Mouse (Mus musculus) megakaryocyte, embryonic 14.5 days (primary cell): ENCODE measurements around the gene Slc7a1. TPM values are rescaled to one million over a fixed set of nuclear protein-coding genes. Genes with fewer than 3 reads are reported as not detected.

ENCODE experiments used
- H3K27me3 ChIP-seq: replicated peaks from 2 replicates; pipeline ENCODE3; 2012; ENCODE audit warnings: inconsistent platforms
- H3K36me3 ChIP-seq: replicated peaks from 2 replicates; pipeline ENCODE3; 2012; ENCODE audit warnings: low read length, inconsistent platforms, mixed read lengths
- H3K4me1 ChIP-seq: 2 replicates; pipeline ENCODE4 v1.6.1; 2012; ENCODE audit warnings: inconsistent platforms
- H3K4me3 ChIP-seq: replicated peaks from 2 replicates; pipeline ENCODE3; 2012; ENCODE audit warnings: moderate library complexity, mild to moderate bottlenecking, inconsistent platforms
- H3K9me3 ChIP-seq: 2 replicates; pipeline ENCODE4 v1.6.1; 2012; ENCODE audit warnings: inconsistent platforms
- FLI1 ChIP-seq: IDR thresholded peaks from 2 replicates; pipeline ENCODE4 v1.6.1; 2012; ENCODE audit warnings: low read length, inconsistent platforms, mixed read lengths
- GATA1 ChIP-seq: IDR thresholded peaks from 3 replicates; pipeline ENCODE4 v1.6.1; 2012; ENCODE audit warnings: mixed read lengths, low read length, inconsistent platforms, borderline replicate concordance
- polyA plus RNA-seq: library from polyadenylated mRNA; stranded (reverse); fragments of >175 nt; gene quantifications from 2 replicates; pipeline ENCODE4 v1.2.3, GENCODE M21; 2012; ENCODE audit warnings: low replicate concordance; ENCODE audit not compliant: insufficient read depth

Slc7a1 gene
- 4.9 and 5.6 TPM in 2 replicates for polyA plus RNA-seq

DNA sequence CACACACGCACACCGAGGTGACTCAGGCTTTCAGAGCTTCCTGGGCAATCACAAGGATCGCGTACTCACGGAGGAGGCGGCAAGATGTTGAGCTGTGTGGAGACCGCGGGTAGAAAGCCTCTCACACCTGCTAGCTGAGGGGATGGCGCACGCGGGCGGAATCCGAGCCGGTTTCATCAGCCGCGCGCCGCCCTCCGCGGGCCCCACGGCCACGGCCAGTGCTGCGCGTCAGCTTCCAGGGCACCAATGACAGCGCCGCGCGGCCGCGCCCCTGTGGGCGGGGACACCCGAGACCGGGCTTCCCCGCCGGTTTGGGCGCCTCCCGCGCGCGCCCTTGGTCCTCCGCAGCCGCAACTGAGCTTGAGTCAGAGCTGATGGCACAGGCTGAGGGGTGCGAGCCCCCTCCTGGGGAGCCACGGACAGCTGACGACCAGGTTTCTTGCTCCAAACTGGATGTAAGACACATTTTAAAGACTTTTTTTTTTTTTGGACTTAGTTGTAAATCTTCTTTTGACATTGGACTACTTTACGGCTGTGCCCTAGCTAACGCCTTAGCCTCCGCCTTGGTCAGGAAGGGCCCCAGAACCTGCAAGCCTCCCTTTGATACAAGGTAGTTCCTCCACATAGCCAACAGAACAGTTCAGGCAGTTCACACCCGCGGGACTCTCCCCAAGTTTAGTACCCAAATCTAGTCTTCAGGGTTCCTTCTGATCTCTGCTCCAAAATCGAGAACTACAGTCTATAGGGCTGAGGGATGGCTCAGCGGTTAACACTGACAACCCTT lies at the start of gene Slc7a1:
TSS of gene Slc7a1 (minus strand) at position 245 of the 784 bp plus-strand sequence.
- Histone ChIP-seq H3K4me3 (peak within 1 kb of the TSS; percentile 100), H3K36me3 (peaks cover 20% of the 10 kb centered on the region), H3K4me1 (peaks cover 36% of the 10 kb centered on the region), H3K9me3 (peaks cover 12% of the 10 kb centered on the region), H3K27me3 (peaks cover 12% of the 10 kb centered on the region)
- TF ChIP-seq FLI1 = no peak
- no peak for TF ChIP-seq GATA1

DNA sequence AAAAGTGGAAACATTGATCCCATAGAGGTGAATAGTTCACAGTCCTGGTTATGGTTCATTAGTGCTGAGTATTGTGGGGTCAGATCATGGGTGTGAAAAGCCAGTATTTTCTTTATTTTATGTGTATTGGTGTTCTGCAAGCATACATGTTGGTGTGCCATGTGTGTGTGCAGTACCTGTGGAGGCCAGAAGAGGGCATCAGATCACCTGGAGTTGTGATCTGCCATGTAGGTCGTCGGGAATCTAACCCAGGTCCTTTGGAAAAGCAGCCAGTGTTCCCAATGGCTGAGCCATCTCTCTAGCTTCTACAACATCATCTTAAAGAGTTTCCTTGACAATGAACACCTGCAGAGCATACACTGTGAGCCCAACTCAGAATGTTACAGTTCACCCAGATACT lies 45.3 kb upstream of the Slc7a1 start:
- H3K27me3 ChIP-seq = no peaks in the 10 kb centered on the region
- H3K4me3 ChIP-seq = no peak overlapping the region
- no peaks in the 10 kb centered on the region for H3K4me1 ChIP-seq
- H3K36me3 ChIP-seq = no peaks in the 10 kb centered on the region
- H3K9me3 ChIP-seq = peaks cover 37% of the 10 kb centered on the region
- TF ChIP-seq GATA1 (no peak), FLI1 (no peak)

DNA sequence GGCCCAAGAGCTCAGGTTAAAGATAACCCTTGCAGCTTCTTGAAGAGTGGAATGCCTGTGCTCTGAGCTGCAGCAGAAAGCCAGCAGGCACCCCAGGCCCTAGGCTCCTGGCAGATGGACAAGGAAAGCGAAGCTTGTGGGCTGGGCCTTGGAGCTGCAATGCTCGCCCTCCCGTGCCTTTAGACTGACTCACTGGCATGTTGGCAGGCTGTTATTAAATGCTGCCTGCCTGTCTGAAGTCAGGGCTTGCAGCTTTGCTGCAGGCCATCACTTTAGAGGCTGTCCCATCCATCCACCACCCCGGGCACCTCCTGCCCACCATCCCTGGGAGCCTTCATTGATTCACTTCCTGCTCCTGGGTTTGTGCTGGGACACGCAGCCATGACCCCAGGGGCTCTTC lies 44.0 kb upstream of the Slc7a1 start:
- Histone ChIP-seq H3K27me3 (no peaks in the 10 kb centered on the region), H3K4me1 (no peaks in the 10 kb centered on the region), H3K9me3 (peaks cover 45% of the 10 kb centered on the region), H3K36me3 (no peaks in the 10 kb centered on the region), H3K4me3 (no peak overlapping the region)
- TF ChIP-seq GATA1 (no peak), FLI1 (no peak)

DNA sequence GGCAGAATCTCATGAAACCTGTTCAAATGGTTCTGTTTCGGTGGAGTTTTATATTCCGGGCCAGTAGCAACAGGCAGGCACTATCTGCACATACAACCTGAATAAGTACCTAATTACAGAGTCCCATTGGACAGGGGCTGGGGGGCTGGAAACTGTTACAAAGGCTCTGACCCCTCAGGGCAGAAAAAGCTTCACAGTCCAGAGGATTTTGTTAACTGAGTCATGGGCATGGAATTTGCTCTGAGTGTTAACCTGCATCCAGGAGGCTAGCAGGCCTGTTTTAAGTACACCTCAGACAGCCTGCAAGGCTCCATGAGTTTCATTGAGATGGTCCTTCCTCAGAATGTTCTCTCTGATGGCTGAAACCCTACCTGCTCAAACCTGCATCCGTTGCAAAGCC lies 36.0 kb upstream of the Slc7a1 start:
- H3K9me3 ChIP-seq = peaks cover 21% of the 10 kb centered on the region
- no peak overlapping the region for H3K4me3 ChIP-seq
- no peaks in the 10 kb centered on the region for H3K36me3 ChIP-seq
- H3K4me1 ChIP-seq = no peaks in the 10 kb centered on the region
- TF ChIP-seq FLI1 (no peak), GATA1 (no peak)
- no peaks in the 10 kb centered on the region for H3K27me3 ChIP-seq

DNA sequence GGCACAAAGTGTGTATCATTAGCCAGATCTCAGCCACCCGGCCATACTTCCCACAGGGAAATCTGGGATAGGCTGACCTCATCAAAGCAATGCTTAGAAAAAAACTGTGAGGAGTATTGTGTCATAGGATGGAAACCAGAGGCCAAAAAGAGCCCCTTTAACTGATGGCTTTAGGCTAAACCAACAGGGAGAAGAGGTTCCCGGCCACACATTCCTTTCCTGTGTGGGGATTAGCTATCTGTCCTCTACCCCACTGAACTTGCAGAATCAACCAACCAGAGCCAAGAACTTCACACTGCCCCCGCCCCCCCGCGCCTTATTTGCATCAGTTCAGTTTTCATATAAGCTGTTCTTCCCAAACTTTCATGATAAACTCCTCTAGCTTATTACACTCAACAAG lies 32.4 kb upstream of the Slc7a1 start:
- no peaks in the 10 kb centered on the region for H3K36me3 ChIP-seq
- no peaks in the 10 kb centered on the region for H3K27me3 ChIP-seq
- no peaks in the 10 kb centered on the region for H3K4me1 ChIP-seq
- no peak overlapping the region for H3K4me3 ChIP-seq
- no peak for TF ChIP-seq FLI1
- peaks cover 16% of the 10 kb centered on the region for H3K9me3 ChIP-seq

DNA sequence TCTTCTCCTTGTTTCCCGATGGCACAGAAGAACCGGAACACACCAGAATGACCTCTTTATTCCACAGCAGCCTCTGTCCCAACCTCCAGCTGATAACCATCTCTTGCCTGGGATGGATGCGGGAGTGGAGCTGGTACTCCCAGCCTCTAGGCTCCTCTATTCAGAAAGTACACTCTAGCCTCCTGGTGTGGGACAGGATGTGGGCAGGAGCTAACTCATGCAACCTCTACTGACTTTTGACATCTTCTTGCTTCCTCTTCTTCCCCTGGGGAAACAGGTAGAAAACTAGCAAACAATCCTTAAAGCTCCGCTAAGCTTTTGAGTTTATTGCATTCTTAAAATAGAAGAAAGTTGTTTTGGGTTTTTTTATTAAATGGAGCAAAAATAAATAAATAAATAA lies 29.1 kb upstream of the Slc7a1 start:
- no peak for TF ChIP-seq FLI1
- TF ChIP-seq GATA1 = no peak
- peaks cover 28% of the 10 kb centered on the region for H3K9me3 ChIP-seq
- H3K36me3 ChIP-seq = no peaks in the 10 kb centered on the region
- no peaks in the 10 kb centered on the region for H3K4me1 ChIP-seq
- no peak overlapping the region for H3K4me3 ChIP-seq
- H3K27me3 ChIP-seq = peaks cover 3% of the 10 kb centered on the region

DNA sequence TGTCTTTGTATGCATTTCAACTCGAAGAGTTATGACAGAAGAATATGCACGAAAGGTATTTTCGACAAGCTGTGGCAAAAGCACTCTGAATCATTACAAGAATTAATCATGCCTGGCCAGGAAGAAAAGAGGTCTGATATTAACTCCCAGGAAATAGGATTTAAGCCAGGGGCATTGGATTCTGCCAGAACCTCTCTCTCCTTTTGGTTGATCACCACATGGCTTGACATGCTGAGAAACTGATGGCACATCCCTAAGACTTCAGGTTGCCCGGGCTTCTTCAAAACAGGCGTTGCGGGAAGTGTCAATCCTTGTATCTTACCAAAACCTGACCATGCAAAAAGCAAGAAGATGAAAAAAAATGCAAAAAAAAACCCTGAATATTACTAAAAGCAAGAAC lies 25.4 kb upstream of the Slc7a1 start:
- no peaks in the 10 kb centered on the region for H3K4me1 ChIP-seq
- no peak for TF ChIP-seq FLI1
- TF ChIP-seq GATA1 = no peak
- H3K4me3 ChIP-seq = no peak overlapping the region
- peaks cover 7% of the 10 kb centered on the region for H3K27me3 ChIP-seq
- peaks cover 35% of the 10 kb centered on the region for H3K9me3 ChIP-seq
- no peaks in the 10 kb centered on the region for H3K36me3 ChIP-seq

DNA sequence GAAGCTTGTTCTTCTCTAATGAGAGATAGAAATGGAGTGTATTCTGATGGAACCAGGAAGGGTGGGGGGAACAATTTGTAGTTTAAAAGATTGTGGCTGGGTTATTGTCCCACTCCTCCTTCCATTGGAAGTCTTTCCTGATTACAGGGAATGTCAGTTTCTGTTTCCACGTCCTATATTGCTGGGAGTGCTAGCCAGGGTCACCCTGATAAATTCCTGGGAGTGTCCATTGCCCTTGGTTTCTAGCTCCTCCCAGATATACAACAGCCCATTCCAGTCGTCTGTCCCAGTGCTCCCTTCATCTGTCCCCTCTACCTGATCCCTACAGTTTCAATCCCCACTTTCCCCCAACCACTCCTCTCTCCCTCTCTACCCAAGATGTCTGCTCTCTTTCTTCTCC lies 21.6 kb upstream of the Slc7a1 start:
- H3K27me3 ChIP-seq = peaks cover 9% of the 10 kb centered on the region
- TF ChIP-seq GATA1 (no peak), FLI1 (no peak)
- H3K4me3 ChIP-seq = no peak overlapping the region
- peaks cover 60% of the 10 kb centered on the region for H3K9me3 ChIP-seq
- H3K36me3 ChIP-seq = no peaks in the 10 kb centered on the region
- H3K4me1 ChIP-seq = peaks cover 5% of the 10 kb centered on the region; the same call in 1 of the 2 replicates

DNA sequence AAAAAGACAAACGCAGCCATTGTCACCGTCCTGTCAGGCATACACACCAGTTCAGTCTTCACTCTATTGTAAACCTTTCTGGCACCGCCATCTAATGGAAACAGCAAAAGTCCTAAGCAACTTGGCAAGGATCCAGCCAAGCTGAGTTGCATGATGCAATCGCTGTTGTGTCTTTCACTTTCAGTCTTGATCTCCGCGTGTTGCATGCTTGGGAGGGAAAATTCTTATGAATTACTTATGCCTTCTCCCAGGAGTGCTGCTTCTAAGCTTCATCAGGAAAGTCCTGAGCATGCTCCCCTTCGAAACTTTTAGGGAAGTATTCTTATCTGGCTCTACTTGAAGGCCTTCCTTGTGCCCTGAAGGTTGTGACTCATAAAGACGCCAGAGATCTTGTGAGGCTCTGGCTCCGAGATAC lies 19.4 kb upstream of the Slc7a1 start:
- H3K9me3 ChIP-seq = peaks cover 57% of the 10 kb centered on the region
- peaks cover 5% of the 10 kb centered on the region; the same call in 1 of the 2 replicates for H3K4me1 ChIP-seq
- no peak overlapping the region for H3K4me3 ChIP-seq
- H3K27me3 ChIP-seq = peaks cover 13% of the 10 kb centered on the region
- TF ChIP-seq GATA1 = no peak
- H3K36me3 ChIP-seq = no peaks in the 10 kb centered on the region

DNA sequence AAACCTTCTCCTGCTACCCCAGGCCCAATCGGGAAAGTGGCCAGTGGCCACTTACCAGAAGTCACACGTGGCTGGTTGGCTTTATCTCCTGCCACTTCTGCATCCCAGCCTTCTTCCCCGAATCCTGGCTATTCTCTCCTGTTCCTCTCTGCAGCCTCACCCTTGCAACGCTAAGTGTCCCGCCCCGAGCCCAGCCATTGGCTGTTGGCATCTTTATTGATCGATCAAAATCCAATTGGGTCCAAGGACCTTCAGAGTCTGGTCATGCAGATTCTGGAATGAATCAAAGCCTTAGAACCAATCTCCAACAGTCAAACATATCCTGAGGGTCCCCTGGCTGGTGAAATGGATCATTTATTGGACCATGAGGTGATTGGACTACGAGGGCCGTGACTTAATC lies 18.7 kb upstream of the Slc7a1 start:
- peaks cover 60% of the 10 kb centered on the region for H3K9me3 ChIP-seq
- no peaks in the 10 kb centered on the region for H3K36me3 ChIP-seq
- H3K4me3 ChIP-seq = no peak overlapping the region
- H3K4me1 ChIP-seq = peaks cover 5% of the 10 kb centered on the region; the same call in 1 of the 2 replicates
- no peak for TF ChIP-seq GATA1
- TF ChIP-seq FLI1 = no peak
- H3K27me3 ChIP-seq = peaks cover 13% of the 10 kb centered on the region
